Mouse (Mus musculus): ENCODE results near the gene Setd1a. TPM values are rescaled to one million over a fixed set of nuclear protein-coding genes. Genes with fewer than 3 reads are reported as not detected.
"Not testable (repeated sequence)": the region's sequence is repeated elsewhere in the genome, so short reads cannot be mapped to it uniquely, and the experiment has no call there.

Gene Setd1a
- polyA plus RNA-seq, 1 experiment from 2014 or later: 21.1 TPM

DNA sequence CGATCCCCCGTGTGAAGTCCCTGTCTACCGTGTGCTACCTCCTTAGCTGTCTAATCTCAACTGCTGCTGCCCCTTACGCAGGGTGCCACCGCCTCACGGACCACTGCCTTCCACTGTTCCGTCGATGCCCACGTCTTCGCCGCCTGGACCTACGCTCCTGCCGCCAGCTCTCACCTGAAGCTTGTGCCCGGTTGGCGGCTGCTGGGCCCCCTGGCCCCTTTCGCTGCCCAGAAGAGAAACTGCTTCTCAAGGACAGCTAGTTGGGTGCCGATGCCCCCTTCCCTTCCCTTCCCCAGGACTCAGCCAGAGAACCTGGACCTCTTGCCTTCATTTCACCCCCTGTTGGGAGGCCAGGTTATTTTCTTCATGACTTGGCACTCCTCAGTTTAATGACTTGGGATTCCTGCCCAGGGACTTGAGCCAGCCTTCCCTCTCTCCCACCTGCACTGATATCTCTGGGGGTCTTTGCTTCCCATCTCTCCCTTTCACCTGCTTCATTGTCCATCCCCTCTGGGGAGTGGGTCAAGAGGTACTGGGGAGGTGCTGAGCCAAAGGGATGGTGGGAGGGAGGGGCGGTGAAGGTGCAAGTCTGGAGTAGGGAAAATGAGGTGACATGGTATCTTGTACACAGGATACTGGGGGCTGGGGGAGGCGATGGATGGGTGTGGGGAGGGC, 8.7 kb upstream of the Setd1a start:
- H3K9ac ChIP-seq: no peak overlapping the region
- no peak for ATAC-seq (ENCODE audit: insufficient read depth, low FRiP score, low read depth)
- H3K4me1 ChIP-seq: peaks cover 18% of the 10 kb centered on the region
- H3K27ac ChIP-seq: no peak overlapping the region
- no peaks in the 10 kb centered on the region for H3K9me3 ChIP-seq
- no peak overlapping the region for H3K4me3 ChIP-seq (replicated peaks)
- peaks cover 38% of the 10 kb centered on the region for H3K36me3 ChIP-seq
- H3K27me3 ChIP-seq (replicated peaks): no peaks in the 10 kb centered on the region
- H3K4me2 ChIP-seq: peak overlapping the region; percentile 80
- 90% methylated on average over 19 of the region's 19 CpGs for WGBS

DNA sequence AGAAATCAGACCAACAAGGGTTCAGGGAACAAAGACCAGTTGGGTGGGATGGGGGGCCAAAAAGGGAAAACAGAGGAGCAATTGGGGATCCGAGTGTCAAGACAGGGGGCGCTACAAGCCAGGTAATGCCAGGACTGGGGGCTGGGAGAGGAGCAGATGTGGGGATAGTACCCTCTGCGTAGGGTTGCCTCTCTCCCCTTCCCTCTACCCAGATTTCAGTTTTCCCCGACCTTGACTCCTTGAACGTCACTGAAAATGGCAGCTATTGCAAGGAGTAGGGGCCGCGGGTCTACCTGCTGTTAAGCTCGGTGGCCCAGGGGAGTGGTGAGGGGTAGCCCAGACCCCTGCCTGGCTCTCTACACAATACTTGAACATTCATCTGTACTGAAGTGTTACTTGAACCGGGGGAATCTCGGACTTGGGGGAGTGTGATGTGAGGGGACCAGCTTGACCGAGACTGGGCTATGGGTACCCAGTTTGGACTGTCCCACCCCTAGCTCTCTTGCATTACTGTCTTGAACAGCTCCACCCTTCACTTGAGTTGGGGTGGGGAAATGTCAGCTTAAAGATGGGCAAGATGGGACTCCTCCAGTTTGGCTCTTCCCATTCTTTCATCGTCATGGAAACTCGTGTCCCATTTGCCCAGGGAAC, 8.0 kb upstream of the Setd1a start:
- peaks cover 18% of the 10 kb centered on the region for H3K4me1 ChIP-seq
- WGBS: 45% methylated on average over 13 of the region's 13 CpGs
- H3K36me3 ChIP-seq: peaks cover 34% of the 10 kb centered on the region
- H3K4me3 ChIP-seq (replicated peaks): peak overlapping the region; percentile 67; the same call in 1 of the 2 replicates
- H3K27me3 ChIP-seq (replicated peaks): no peaks in the 10 kb centered on the region
- no peaks in the 10 kb centered on the region for H3K9me3 ChIP-seq
- ATAC-seq (ENCODE audit: insufficient read depth, low FRiP score, low read depth): no peak; the same call in 1 of the 2 replicates
- H3K27ac ChIP-seq: peak overlapping the region; percentile 57; the same call in 1 of the 2 replicates
- peak overlapping the region; percentile 80; the same call in 1 of the 2 replicates for H3K4me2 ChIP-seq
- H3K9ac ChIP-seq: no peak overlapping the region

DNA sequence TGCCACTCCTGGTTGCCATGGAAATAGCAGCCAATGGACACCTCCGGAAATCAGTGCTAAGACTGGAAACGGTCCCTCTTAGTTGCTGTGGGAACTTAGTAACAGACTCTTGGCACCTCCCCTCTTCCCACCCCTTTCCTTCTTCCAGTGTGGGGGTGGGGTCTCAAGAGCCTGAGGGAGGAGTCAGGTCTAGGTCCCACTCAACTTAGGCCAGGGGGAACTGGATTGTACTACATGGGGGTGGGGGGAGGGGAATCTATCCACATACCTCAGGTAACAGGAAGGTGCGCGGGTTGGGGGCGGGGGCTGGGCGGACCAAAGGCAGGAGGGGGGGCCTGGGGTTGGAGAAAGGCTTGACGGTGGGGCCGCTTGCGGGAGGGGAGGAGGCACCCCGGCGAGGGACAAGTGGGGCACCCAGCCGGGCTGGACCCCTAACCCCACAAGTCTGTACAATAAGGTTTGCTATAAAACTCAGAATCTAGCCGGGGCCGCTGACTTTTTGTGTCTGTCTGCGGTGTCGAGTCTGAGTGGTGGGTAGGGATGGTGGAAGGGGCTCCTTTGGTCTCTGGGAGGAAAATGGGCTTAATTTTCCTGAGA, 7.4 kb upstream of the Setd1a start:
- peaks cover 22% of the 10 kb centered on the region for H3K4me1 ChIP-seq
- H3K27ac ChIP-seq: peak overlapping the region; percentile 97
- peak overlapping the region; percentile 80 for H3K4me2 ChIP-seq
- H3K36me3 ChIP-seq: peaks cover 27% of the 10 kb centered on the region
- peak; percentile 83 for ATAC-seq (ENCODE audit: insufficient read depth, low FRiP score, low read depth)
- H3K4me3 ChIP-seq (replicated peaks): peak overlapping the region; percentile 67
- H3K27me3 ChIP-seq (replicated peaks): no peaks in the 10 kb centered on the region
- H3K9me3 ChIP-seq: no peaks in the 10 kb centered on the region
- under 1% methylated on average over 16 of the region's 16 CpGs for WGBS
- H3K9ac ChIP-seq: peak overlapping the region; percentile 67; the same call in 1 of the 2 replicates

DNA sequence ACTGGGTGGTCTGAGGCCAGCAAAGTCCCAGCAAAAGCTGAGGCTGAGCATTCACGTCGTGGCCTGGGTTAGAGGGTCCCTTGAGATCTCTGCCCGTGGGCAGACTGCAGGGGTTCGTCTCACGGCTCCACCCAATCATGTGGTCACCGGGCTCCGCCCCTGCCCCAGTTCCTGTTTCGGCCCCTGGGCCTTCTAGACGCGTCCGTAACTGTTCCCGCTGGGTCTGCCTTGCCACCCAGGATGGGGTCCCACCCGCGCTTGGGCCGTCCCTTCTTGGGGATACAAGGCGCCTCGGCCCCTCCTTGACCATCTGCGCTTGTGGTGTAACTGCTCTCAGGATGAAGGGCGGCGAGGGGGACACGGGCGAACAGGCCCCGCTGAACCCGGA, 6.8 kb upstream of the Setd1a start, which contains the start of gene Orai3:
Orai3 (plus strand) TSS at position 165 of the 388 bp plus-strand sequence.
- Histone ChIP-seq H3K9me3 (no peaks in the 10 kb centered on the region), H3K4me3 (replicated peaks) (peak within 1 kb of the TSS; percentile 67), H3K27ac (peak within 1 kb of the TSS; percentile 97), H3K4me2 (peak within 1 kb of the TSS; percentile 80), H3K36me3 (peaks cover 23% of the 10 kb centered on the region), H3K4me1 (peaks cover 23% of the 10 kb centered on the region), H3K27me3 (replicated peaks) (no peaks in the 10 kb centered on the region), H3K9ac (peak within 1 kb of the TSS; percentile 67)
- peak; percentile 76 for ATAC-seq (ENCODE audit: insufficient read depth, low FRiP score, low read depth)
- WGBS: under 1% methylated on average over 24 of the region's 24 CpGs

DNA sequence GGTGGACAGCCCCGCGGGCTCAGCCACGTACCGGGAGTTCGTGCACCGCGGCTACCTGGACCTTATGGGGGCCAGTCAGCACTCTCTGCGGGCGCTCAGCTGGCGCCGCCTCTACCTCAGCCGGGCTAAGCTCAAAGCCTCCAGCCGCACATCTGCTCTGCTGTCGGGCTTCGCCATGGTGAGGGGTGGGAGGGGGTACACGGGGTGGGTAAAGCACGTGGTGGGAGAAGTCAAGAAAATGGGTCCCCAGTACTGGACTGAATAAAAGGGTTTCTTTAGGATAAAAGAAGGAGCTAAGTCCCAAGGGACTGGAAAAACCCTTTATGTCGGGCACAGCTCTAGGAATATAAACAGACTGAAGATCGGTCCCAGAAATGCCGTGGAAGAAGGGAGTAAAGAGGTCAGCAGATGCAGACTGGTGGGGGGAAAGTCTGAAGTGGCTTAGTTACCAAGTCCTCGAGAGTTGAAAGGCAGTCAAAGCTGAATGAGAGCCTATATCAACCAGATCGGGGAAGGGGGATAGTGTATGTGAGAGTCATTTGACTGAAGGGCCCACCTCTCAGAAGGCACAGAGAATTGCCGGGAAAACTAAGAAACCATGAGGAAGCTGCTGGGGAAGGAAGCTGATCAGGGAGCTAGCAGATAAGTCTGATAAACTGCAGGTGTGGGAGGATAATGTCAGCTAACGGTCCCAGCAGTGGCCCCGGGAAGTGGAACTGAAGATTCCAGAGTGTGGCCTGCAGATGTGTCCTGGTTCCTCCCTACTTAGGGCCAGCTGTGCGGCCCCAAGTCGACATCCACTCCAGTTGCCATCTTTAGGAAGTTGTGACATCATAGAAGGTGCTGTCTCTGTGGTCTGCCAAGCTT, 6.2 kb upstream of the Setd1a start:
- peak; percentile 12; the same call in 1 of the 2 replicates for ATAC-seq (ENCODE audit: insufficient read depth, low FRiP score, low read depth)
- H3K4me2 ChIP-seq: peak overlapping the region; percentile 80
- H3K4me3 ChIP-seq (replicated peaks): peak overlapping the region; percentile 67
- peaks cover 23% of the 10 kb centered on the region for H3K4me1 ChIP-seq
- peak overlapping the region; percentile 97 for H3K27ac ChIP-seq
- WGBS: 2% methylated on average over 27 of the region's 27 CpGs
- H3K9ac ChIP-seq: peak overlapping the region; percentile 67
- H3K27me3 ChIP-seq (replicated peaks): no peaks in the 10 kb centered on the region
- H3K36me3 ChIP-seq: peaks cover 19% of the 10 kb centered on the region; the same call in 1 of the 2 replicates
- no peaks in the 10 kb centered on the region for H3K9me3 ChIP-seq

DNA sequence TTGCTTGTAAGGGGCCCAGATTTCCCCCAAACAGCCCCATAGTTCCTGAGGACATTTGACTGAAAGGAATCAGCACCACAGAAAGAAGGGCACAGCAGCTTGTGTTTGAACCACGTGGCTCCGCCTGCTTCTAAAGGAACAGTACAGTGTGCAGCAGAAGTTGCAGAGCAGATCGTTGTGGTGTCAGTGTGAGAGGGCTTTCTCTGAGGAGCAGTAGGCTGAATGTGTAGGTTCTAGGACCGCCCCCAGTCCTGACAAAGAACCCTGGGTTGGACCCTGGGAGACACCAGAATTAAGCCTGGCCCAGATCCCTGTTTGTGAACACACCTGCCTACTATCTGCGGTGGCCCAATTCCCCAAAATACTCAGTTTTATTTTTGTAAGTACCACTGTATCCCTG, 5.2 kb upstream of the Setd1a start:
- no peaks in the 10 kb centered on the region for H3K9me3 ChIP-seq
- H3K4me3 ChIP-seq (replicated peaks): peak overlapping the region; percentile 67; the same call in 1 of the 2 replicates
- ATAC-seq (ENCODE audit: insufficient read depth, low FRiP score, low read depth): no peak
- no peak overlapping the region for H3K9ac ChIP-seq
- peaks cover 12% of the 10 kb centered on the region; the same call in 1 of the 2 replicates for H3K36me3 ChIP-seq
- 56% methylated on average over 5 of the region's 5 CpGs for WGBS
- no peaks in the 10 kb centered on the region for H3K27me3 ChIP-seq (replicated peaks)
- H3K4me1 ChIP-seq: peaks cover 23% of the 10 kb centered on the region
- peak overlapping the region; percentile 97; the same call in 1 of the 2 replicates for H3K27ac ChIP-seq
- peak overlapping the region; percentile 80 for H3K4me2 ChIP-seq

DNA sequence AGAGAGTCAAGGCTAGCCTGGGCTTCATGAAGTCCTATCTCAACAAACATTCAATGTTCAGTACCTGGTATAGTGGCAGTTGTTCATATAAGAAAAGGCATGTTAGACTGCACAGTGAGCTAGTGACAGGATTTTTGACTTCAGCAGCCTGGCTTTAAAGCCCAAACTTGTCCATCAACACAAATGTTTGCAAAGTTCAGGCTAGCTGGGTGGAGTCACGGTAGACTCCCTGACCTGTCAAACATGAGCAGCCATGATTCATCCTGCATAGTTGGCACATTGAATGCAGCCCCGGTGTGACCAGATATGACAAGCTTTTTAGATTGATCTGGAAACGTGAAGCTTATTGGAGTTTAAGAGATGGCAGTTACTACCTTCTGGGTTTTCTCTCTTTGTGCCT, 4.4 kb upstream of the Setd1a start:
- Histone ChIP-seq H3K36me3 (peaks cover 6% of the 10 kb centered on the region; the same call in 1 of the 2 replicates), H3K4me3 (replicated peaks) (no peak overlapping the region), H3K4me2 (no peak overlapping the region), H3K9ac (no peak overlapping the region), H3K27me3 (replicated peaks) (no peaks in the 10 kb centered on the region), H3K9me3 (no peaks in the 10 kb centered on the region), H3K4me1 (peaks cover 23% of the 10 kb centered on the region), H3K27ac (peak overlapping the region; percentile 11; the same call in 1 of the 2 replicates)
- ATAC-seq (ENCODE audit: insufficient read depth, low FRiP score, low read depth): no peak
- 42% methylated on average over 3 of the region's 3 CpGs for WGBS

DNA sequence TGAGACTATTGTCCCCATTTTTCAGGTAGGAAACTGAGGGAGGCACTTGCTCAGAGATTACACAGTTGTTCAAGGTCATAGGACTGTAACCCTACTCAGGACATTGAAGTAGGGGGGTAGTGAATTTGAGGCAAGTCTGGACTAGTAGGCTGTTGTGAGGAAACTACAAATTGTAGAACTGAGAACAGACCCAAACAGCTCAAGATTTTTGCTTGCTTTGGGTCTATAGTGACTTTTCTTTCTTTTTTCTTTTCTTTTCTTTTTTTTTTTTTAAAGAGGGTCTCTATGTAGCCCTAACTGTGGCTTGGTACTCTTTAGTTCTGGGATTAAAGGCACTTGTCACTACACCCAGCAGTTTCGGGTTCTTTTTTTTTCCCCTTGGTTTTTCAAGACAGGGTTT, 3.9 kb upstream of the Setd1a start:
- WGBS: 77% methylated on average over 1 of the region's 1 CpGs
- peaks cover 23% of the 10 kb centered on the region for H3K4me1 ChIP-seq
- no peak overlapping the region for H3K4me3 ChIP-seq (replicated peaks)
- ATAC-seq (ENCODE audit: insufficient read depth, low FRiP score, low read depth): no peak
- 0 out of 2 replicates have a peak, but pooled peaks cover 3% of the 10 kb centered on the region for H3K36me3 ChIP-seq
- H3K4me2 ChIP-seq: no peak overlapping the region
- peak overlapping the region; percentile 11; the same call in 1 of the 2 replicates for H3K27ac ChIP-seq
- H3K9ac ChIP-seq: no peak overlapping the region
- H3K27me3 ChIP-seq (replicated peaks): no peaks in the 10 kb centered on the region
- H3K9me3 ChIP-seq: no peaks in the 10 kb centered on the region

DNA sequence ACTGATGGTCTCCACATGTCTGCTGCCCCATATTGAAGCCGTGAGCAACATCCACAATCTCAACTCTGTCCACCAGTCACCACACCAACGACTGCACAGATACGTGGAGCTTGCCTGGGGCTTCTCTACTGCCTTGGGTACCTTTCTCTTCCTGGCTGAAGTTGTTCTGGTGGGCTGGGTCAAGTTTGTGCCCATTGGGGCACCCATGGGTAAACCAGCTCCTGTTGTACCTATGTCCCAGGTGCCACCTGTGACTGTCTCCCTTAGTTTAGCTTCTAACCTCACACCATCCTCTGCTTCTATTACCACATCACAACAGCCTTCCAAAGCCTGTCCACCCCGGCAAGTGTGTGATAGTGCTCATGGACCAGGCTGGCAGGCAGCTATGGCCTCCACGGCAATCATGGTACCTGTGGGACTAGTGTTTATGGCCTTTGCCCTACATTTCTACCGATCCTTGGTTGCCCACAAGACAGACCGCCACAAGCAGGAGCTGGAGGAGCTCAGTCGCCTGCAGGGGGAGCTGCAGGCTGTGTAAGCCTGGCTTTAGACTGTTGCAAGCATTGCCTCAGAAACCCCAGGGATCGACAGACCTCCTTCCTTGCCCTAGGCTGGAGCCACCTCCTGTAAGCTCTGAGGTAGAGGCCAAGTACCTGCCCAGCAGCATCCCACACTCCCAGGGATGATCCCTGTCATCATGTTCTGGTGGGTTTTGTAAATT, 2.6 kb upstream of the Setd1a start:
- Histone ChIP-seq H3K4me2 (no peak overlapping the region), H3K9ac (no peak overlapping the region), H3K4me3 (replicated peaks) (no peak overlapping the region), H3K9me3 (no peaks in the 10 kb centered on the region), H3K4me1 (peaks cover 29% of the 10 kb centered on the region), H3K36me3 (peaks cover under 1% of the 10 kb centered on the region; the same call in 1 of the 2 replicates), H3K27me3 (replicated peaks) (no peaks in the 10 kb centered on the region), H3K27ac (no peak overlapping the region)
- 40% methylated on average over 9 of the region's 9 CpGs for WGBS
- no peak for ATAC-seq (ENCODE audit: insufficient read depth, low FRiP score, low read depth)

DNA sequence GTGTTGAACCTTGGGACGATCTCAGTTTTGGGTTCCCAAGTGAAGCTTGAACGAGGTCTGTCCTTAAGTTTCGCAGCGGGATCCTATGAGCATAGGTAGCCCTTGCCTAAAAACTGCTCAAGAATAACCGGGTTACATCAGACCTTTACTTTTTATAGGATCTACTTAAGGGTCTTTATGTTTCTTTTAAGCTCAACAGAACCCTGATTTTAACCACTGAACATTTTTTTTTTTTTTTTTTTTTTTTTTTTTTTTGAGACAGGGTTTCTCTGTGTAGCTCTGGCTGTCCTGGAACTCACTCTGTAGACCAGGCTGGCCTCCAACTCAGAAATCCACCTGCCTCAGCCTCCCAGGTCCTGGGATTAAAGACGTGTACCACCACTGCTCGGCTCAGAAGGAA, 633 bp upstream of the Setd1a start:
- WGBS: 67% methylated on average over 7 of the region's 7 CpGs
- 0 out of 2 replicates have a peak overlapping the region, but pooled peaks have one; percentile 84 for H3K9ac ChIP-seq
- peak overlapping the region; percentile 99 for H3K27ac ChIP-seq
- H3K9me3 ChIP-seq; H3K27me3 ChIP-seq (replicated peaks); ATAC-seq (ENCODE audit: insufficient read depth, low FRiP score, low read depth): not testable (repeated sequence)
- peak overlapping the region; percentile 65 for H3K4me2 ChIP-seq
- peak overlapping the region; percentile 94 for H3K4me3 ChIP-seq (replicated peaks)
- H3K4me1 ChIP-seq: peaks cover 22% of the 10 kb centered on the region
- peaks cover 11% of the 10 kb centered on the region for H3K36me3 ChIP-seq
